Mouse (Mus musculus) adrenal gland, adult 2 months (tissue): ENCODE data around the gene Gm16253. TPM values are rescaled to one million over a fixed set of nuclear protein-coding genes. Genes with fewer than 3 reads are reported as not detected.
A peak's percentile ranks its signal among the peaks of the same experiment; 100 is the strongest.

Source experiments
- DNase-seq: peaks from one replicate; pipeline ENCODE4 v3.0.0; 2021
- polyA plus RNA-seq: library from polyadenylated mRNA; depleted of rRNA; stranded (reverse); fragments of >200 nt; gene quantifications from 2 replicates; pipeline ENCODE4 v1.2.3, GENCODE M21; 2012
- total RNA-seq, 2 experiments: library from RNA; stranded (reverse); gene quantifications; 2 replicates each; pipeline ENCODE4 v1.2.3; 2021

Gene Gm16253
- total and polyA plus RNA-seq, 3 experiments: not detected

DNA sequence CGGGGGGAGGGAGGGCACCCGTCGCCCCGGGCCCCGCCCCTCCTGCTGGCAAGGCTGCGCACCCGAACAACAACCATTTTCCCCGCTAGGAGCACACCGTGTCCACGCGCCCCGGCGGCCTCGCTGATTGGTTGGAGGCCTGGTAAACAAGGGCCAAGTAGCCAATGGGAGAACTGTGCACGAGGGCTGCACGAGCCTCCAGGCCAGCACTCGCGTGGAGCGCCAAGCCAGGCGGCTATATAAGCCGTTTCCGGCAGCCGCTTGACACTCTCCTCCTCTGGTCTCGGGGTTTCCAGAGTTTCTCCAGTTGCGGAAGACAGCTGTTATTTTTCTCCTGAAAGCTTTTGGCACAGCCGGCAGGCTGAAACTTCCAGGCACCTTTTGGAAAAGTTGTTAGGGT lies 19.1 kb upstream of the Gm16253 start, which contains the start of gene Txnip:
Gene Txnip, plus strand, starts transcription at position 264 of the 400 bp plus-strand sequence.
- peak; percentile 100 for DNase-seq

DNA sequence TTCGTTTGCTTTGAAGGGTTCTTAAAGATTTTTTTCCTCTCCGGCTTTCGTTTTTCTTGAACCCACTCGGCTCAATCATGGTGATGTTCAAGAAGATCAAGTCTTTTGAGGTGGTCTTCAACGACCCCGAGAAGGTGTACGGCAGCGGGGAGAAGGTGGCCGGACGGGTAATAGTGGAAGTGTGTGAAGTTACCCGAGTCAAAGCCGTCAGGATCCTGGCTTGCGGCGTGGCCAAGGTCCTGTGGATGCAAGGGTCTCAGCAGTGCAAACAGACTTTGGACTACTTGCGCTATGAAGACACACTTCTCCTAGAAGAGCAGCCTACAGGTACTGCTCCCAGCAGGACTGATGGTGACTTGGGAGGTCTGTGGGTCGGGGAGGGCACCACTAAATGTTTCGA lies 18.6 kb upstream of the Gm16253 start:
- DNase-seq: no peak

DNA sequence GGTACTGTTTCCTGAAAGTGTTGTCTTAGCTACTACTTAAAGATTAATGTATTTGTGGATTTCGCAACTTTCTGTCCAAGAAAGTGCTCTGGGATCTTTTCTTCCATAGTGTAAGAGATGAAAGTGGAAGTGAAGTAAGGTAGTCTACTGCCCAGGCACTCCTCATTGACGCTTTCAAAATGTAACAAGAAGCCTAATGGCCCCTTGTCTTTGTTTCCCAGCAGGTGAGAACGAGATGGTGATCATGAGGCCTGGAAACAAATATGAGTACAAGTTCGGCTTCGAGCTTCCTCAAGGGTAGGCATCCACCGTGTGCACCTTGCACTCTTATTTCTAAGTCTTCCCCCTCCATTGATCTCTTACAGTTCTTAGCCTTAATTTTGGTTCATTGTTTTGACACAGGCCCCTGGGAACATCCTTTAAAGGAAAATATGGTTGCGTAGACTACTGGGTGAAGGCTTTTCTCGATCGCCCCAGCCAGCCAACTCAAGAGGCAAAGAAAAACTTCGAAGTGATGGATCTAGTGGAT lies 18.1 kb upstream of the Gm16253 start:
- no peak for DNase-seq

DNA sequence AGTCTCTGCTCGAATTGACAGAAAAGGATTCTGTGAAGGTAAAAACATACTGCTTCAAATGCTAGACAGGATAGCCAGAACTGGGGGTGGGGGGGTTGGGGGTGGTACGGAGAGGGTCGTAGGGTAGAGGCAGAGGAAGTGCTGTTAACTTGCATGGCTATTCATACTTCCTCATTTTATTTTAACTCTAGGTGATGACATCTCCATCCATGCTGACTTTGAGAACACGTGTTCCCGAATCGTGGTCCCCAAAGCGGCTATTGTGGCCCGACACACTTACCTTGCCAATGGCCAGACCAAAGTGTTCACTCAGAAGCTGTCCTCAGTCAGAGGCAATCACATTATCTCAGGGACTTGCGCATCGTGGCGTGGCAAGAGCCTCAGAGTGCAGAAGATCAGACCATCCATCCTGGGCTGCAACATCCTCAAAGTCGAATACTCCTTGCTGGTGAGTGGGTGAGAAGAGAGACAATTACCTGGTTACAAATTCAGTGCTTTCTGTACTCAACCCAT lies 17.3 kb upstream of the Gm16253 start:
- no peak for DNase-seq

DNA sequence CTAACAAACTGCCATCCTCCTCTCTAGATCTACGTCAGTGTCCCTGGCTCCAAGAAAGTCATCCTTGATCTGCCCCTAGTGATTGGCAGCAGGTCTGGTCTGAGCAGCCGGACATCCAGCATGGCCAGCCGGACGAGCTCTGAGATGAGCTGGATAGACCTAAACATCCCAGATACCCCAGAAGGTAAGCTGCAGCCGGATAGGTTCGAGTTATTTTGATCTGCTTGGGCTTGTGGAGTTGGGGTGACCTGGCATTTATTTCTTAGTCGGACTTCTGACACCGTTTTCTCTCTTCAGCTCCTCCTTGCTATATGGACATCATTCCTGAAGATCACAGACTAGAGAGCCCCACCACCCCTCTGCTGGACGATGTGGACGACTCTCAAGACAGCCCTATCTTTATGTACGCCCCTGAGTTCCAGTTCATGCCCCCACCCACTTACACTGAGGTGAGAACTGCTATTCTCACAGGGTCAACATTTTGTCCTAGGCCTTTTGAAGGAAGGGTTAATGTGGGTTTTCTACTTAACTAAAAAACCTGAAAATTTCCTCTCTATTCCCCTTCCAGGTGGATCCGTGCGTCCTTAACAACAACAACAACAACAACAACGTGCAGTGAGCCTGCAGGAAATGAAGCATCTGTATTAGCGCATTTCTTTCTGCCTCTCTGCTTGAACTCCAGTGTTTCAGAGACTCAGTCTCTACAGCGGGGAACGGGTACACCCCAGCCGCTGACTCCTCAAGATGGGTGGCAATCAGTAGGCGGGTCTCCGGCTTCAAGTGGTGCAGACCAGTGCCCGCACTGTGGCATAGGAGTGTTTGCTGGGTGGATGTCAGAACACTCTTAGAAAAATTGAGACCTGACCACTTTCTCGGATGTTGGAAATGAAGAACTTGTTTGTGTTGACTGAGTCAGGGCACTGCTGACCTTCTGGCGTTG lies 16.6 kb upstream of the Gm16253 start:
- DNase-seq: no peak

DNA sequence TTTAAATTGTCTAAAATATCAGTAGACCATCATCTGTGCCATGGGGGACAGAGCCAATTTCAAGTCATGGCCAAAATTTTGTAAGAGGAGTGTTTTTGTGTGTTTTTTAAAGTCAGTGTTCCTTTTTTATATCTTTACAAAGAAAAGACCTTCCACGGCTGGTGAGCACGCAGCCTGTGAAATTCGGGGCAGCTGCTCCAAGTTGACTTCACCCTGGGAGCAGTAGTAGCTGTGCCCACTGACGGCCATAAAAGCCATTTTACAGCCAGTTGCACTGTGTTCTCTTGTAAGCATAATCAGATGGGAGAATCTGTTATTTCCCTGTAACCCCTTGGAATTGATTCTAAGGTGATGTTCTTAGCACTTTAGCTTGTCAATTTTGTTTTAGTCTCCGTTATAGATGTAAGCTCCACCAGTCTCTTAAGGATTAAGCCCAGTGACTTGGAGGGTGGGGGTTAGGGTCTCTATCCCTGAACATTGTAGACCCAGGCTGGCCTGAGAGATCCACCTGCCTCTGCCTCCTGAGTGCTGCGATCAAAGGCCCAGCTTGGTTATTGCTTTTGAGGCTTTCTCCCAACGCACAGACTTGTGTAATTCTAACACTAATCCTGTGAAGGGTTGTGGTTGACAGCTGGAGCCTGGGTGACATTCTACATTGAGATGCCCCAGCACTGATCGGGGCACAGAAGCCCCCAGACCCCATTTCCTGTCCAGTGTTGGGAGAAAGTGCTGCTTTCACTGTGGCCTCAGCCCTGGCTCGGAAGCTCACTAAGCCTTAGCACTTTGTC lies 15.7 kb upstream of the Gm16253 start:
- DNase-seq: no peak

DNA sequence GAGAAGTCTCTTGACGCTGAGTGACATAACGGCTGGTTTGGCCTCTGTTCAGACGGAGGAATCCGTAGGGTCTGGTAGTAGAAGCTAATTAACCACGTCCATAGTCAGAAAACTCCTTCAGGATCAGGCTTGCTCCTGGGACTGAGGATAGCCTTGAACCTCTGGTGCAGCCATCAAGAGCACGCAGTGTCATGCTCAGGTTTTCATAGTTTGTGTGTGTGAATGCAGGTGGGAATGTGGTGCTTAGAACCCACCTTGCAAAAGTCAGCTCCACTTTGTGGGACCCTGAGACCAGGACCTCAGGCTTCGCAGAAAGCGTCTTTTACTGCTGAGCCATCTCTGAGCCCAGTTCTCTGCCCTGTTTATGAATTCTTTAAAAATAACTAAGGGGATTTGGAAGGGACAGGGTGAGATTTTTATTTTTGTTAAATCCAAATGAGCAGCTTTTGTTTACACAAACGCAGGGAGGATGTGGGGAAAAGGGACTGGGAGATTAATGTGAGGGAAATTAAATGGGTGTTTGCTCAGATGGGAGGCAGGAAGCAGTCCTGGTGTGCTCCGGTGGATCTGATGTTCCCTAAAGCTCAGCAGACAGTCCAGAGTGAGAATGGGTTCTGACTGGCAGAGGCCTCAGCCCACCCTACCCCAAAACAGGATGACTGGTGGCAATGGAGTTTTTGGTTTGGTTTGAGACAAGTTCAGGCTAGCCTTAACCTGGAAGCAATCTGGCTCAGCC lies 14.7 kb upstream of the Gm16253 start:
- no peak for DNase-seq

DNA sequence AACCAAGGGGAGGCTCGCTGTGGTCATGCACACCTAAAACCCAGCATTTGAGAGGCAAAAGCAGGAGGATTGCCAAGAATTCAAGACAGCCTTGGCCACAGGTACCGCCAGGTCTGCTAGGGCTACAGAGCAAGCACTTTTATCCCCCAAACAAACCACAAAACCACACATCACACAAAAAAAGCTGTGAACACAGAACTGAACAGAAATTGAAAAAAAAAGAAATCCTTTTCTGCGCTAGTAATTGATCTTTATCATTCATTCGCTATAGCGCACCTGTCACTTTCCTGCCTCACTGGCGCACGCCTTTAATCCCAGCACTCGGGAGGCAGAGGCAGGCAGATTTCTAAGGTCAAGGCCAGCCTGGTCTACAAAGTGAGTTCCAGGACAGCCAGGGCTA lies 13.5 kb upstream of the Gm16253 start:
- no peak for DNase-seq

DNA sequence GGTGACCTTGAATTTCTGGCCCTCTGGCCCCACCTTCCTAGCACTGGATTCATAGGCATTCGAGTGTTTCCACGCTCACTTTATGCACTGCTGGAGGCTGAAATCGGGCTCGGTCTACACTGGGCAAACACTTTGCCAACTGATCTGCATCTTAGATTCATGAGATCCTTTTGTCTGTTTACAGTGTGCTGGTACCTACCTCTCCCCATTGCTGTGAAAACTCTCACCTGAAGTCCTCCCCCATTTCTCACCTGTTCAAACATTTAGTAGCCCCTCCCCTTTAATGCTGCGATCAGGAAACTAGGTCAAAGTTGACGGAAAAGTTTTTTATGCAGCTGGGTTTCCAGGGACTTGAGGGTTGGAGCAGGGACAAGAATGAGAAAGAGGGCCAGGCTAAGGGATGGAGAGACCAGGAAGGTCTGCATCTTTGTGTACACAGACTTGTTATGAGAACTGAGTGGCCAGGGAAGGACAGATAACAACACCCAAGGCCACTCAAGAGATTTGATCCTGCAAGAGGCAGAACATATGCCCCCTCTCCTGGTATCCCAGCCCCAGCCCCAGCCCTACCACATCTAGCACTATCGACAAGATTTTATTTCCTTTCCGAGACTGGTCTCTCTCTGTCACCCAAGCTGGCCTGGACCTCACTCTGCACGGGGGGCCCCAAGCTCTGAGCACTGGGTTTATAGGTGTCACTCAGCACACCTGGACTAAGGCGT lies 12.7 kb upstream of the Gm16253 start:
- DNase-seq: no peak

DNA sequence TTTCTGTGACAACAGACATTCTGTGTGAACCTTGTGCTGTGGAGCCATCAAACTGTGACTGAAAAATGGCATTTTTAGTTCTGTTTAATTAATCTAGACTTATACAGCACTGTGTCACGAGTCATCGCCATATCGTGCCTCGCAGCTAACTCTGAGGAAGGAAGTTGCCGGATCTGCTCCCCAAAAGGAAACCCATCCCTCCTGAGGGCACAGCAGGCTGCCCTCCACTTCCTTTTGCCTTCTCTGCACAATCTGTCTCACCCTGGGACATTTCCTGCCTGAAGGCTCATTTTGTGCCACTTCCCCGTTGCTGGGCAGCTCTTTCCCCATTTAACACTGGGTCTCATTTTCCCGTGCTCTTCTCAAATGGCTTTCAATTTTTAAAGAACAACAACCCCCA lies 12.2 kb upstream of the Gm16253 start:
- peak; percentile 56 for DNase-seq

DNA sequence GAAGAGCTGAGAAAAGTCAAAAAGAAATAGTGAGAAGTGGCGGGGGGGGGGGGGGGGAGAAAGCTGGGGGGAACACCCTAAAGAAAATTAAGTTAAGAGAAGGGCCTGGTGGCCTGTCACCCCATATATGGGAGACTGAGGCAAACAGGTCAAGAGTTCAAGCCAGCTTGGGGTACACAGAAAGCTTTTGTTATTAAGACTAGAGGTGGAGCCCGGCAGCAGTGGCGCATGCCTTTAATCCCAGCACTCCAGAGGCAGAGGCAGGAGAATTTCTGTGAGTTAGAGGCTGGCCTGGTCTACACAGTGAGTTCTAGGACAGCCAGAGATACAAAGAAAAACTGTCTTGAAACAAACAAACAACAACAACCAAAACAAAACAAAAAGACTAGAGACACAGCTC lies 11.7 kb upstream of the Gm16253 start:
- no peak for DNase-seq

DNA sequence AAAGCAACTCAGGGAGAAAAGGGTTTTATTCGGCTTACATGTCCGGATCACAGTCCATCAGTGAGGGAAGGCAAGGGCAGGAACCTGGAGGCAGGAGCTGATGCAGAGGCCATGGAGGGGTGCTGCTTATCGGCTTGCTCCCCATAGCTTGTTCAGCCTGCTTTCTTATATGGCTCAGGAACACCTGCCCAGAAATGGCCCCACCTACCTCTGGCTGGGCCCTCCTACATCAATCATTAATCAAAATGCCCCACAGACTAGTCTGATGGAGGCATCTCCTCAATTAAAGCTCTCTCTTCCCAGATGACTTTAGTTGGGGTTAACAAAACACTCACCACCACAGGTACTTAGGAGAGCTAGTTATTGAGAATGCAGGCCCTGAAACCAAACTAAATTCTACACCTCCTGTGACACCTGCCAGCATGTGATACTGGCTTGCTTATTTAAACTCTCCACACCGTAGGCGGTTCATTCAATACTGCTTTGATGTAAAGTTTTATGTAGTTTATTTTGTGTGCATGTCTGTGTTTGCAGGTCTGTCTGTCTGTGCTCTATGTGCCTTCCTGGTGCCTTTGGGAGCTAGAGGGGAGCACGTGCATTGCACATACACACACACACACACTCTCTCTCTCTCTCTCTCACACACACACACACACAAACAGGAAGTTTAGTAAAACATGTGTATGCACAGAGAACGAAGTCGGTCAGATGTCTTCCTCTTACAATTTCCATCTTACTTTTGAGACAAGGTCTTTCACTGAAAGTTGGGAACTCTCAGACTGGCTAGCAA lies 9.9 kb upstream of the Gm16253 start:
- DNase-seq: no peak

DNA sequence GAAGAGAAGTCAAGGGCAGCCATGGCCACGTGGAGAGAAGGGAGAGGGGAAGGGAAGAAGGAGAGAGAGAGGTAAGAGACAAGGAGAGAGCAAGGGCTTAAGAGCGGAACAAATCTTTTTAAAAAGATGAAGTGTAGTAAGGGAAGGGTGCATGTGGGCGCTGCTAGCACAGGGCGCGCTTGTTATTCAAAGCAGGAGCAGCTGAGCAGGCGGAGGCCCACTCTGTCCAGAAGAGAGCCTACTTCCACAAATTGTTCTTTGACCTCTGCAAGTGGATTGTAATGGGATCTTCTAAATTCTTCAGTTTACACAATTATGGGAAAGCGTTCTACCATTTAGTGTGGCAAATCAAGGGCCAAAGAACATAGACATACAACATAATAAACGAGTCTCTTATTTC lies 8.2 kb upstream of the Gm16253 start:
- no peak for DNase-seq

DNA sequence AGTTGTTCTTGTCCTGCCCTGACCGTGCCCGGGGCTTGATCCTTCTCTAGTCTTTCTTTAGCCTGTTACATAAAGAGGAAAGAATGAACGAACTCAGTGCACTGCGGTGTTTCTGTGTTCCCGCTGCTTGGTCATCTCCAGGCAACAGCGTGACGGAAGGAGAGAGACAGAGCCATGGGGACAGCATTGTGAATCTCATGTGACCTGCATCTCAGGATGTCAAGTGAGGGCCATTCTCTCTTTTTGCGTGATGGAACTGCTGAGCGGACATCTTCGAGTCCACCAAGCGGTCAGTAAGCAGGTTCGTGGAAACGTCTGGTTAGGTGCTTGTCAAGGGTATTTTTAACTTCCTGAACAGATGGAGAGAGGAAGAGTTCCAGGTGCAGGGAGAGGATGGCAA lies 7.3 kb upstream of the Gm16253 start:
- no peak for DNase-seq

DNA sequence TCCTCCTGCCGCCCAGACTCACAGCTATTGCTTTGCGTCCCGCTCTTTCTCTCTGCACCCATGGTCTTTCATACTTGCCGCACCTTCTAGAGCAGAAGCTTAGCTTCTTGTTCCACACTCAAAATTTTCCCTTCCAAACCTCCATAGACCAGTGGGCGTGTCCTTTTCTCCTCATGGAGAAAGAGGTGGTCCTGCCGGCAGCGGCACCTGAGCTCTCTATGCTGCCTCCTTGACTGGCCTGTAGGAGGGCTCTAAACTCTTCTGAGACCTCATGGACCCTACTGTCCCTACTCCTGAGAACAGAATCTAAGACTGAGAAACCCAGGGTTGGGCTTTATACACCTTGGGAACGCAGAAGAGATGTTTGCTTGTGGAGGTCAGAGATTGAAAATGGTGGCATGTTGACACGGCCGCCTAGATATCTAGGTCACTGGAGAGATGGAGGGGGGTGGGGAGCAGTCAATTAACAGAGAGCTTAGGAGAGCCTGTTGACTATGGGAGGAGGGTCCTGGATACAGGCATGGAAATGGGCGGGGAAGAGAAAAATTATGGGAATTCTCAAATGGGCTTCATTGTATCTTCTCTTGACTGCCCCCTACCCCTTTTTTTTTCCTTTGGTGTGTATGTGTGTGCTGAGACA lies 6.7 kb upstream of the Gm16253 start:
- DNase-seq: no peak

DNA sequence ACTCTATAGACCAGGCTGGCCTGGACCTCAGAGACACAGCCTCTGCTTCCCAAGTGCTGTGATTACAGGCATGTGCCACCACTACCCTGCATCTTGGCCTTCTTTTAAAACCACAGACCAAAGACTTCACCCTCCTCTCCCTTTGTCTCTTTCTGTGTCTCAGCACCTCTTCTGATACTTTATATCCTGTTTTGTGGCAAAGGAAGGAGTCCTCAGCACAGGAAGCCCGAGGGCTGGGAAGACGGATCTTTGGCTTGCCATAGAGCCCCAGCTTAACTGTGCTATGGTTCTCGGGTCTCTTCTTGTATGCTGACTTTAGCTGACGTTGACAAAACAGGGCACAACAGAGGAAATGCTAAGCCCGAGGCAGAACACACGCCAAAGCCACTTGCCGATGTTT lies 6.1 kb upstream of the Gm16253 start:
- no peak for DNase-seq

DNA sequence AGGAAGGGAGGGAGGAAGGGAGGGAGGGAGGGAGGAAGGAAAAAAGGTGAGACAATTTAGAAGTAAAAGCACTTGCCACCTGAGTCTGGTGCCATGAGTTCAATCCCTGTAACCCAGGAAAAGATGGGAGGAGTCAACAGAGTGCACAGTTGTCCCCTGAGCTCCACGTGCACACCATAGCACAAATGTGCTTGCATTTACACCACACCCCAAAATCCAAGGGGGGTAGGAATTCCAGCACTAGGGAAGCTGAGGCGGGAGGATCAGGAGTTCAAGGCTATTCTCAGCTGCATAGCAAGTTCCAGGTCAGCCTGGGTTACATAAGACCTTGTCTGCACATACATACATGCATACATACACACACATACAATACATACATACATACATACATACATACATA lies 5.4 kb upstream of the Gm16253 start:
- DNase-seq: no peak

DNA sequence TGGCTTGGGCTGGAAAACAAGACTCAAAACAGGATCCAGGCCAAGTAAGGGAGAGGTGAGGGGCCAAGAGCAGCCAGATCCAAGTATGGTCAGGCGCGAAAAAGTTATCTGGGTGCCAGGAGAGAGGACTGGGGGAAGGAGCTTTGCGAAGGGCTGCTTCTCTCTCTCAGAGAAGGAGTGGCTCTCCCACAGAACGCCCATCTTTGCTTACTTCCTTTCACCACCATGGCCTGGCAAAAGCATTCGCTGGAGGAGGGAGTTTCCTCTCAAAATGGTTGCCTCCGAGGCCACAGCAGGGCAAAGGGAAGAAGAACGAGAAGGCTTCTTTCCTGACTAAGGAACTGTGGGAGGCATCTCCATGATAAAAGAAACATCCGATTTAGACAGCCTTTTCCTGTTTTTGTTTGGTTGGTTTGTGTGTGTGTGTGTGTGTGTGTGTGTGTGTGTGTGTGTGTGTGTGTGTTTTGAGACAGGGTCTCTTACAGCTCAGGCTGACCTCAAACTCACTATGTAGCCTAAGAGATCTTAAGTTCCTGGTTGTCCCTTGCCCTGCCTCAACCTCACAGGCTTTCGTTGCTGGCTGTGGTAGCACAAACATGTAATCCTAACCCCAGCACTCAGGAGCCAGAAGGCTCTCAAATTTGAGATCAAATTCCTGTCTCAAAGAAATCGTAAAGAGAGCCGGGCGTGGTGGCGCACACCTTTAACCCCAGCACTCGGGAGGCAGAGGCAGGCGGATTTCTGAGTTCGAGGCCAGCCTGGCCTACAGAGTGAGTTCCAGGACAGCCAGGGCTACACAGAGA lies 4.7 kb upstream of the Gm16253 start:
- no peak for DNase-seq
